Mouse (Mus musculus): ENCODE results near the gene Tubb3.
A peak's percentile ranks its signal among the peaks of the same experiment; 100 is the strongest.
"Not testable (repeated sequence)": the region's sequence is repeated elsewhere in the genome, so short reads cannot be mapped to it uniquely, and the experiment has no call there.

Tubb3 gene

GRCm38 (mm10) chr8:123433241-123433974 lies 22.2 kb downstream of the Tubb3 start:
- DNase-seq: not testable (repeated sequence)

- DNase-seq: no peak
These were observed 30.6 kb downstream of the Tubb3 start for GRCm38 (mm10) chr8:123441788-123442187.

- DNase-seq: no peak
These were observed 31.1 kb downstream of the Tubb3 start for GRCm38 (mm10) chr8:123442351-123442750.

GRCm38 (mm10) chr8:123442871-123443575 lies 31.8 kb downstream of the Tubb3 start:
- DNase-seq: peak; percentile 99

DNA sequence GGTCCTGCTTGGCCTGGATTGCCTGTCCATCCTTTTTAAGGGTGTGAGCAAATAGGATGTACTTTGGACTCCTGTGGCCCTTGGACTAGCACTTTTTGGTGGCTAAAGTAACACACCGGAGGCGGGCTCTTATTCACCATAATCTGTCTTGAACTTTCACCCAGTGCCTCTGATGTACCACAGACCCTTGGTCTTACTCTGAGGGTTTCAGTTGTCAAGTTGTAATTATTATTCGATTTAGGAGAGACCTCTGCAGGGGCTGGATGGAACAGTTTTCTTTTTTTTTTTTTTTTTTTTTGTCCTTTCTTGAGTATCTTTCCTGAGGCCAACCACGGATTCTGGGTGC lies 32.3 kb downstream of the Tubb3 start:
- no peak for DNase-seq

GRCm38 (mm10) chr8:123444131-123444530 lies 32.9 kb downstream of the Tubb3 start:
- DNase-seq: no peak

- DNase-seq: no peak
These were observed 34.8 kb downstream of the Tubb3 start for GRCm38 (mm10) chr8:123445981-123446380.

DNA sequence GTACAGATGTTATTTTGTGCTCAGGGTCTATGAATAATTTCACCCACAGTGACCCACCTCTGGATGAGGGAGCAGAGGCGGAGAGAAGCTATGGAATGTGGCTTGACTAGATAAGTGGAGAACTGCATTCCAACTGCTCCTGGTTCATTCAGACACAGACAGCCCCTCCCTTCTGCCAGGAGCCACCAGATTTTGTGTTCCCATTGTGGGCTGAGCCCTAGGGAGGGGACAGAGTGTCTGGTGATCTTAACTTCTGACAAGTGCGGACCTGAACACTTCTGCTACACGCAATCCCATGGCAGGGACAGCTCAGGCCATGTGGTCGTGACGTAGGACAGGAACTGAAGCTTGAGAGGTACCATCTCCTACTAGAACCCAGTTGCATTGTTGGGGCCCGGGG lies 35.6 kb downstream of the Tubb3 start:
- no peak for DNase-seq

- DNase-seq: no peak
These were observed 39.6 kb downstream of the Tubb3 start for GRCm38 (mm10) chr8:123450783-123451182.

- not testable (repeated sequence) for DNase-seq
These were observed 40.5 kb downstream of the Tubb3 start for GRCm38 (mm10) chr8:123451747-123452146.

DNA sequence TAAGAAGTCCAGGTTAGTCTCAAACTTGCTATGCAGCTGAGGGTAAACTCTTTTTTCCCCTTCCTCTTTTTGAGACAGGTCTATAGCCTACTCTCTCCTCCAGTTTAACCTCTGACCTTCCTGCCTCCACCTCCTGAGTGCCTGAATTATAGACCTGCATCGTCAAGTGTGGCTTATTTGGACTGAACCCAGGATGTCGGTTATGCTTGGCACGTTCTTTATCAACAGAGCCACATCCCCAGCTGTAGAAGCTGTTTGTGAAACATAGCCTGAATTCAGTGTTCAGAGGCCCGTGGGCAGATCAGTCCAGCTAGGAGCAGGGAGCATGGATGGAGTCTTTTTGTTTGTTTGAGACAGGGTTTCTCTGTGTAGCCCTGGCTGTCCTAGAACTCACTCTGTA lies 40.9 kb downstream of the Tubb3 start:
- no peak for DNase-seq

- no peak for DNase-seq
These were observed 42.1 kb downstream of the Tubb3 start for GRCm38 (mm10) chr8:123453291-123453690.

DNA sequence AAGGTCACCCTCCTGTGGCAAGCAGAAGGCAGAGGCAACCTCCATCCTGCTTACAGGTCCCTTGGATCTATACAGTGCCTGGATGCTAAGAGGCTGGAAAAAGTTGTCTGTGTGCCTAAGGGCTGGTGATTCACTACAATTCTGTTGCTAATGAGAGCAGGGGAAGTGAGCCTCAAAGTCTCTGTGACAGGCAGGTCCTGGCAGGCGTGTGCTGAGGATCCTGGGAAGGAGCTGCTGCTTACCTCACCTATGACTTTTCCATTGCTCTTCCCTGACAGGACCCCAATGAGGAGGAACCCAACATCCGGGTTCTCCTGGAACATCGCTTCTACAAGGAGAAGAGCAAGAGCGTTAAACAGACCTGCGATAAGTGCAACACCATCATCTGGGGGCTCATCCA lies 42.7 kb downstream of the Tubb3 start:
- DNase-seq: no peak

GRCm38 (mm10) chr8:123454559-123454958 lies 43.3 kb downstream of the Tubb3 start:
- DNase-seq: no peak

DNA sequence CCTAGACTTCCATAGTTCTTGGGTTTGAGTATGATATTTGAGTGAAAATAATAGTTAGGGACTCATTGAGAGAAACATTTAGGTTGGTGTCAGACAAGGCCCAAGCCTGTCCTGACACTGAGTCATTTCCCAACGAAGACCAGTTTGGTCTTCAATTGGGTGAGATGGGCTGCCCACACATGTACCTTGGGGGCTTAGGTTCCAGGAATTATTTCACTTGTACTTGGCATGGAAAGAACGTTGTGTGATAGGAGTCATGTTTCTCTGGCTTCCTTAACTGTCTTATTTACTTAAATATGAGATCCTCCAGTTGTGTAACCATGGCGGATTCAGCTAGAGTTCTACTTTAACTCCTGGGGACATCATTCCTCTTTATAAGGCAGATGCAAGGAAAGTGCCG lies 52.4 kb downstream of the Tubb3 start:
- DNase-seq: no peak

DNA sequence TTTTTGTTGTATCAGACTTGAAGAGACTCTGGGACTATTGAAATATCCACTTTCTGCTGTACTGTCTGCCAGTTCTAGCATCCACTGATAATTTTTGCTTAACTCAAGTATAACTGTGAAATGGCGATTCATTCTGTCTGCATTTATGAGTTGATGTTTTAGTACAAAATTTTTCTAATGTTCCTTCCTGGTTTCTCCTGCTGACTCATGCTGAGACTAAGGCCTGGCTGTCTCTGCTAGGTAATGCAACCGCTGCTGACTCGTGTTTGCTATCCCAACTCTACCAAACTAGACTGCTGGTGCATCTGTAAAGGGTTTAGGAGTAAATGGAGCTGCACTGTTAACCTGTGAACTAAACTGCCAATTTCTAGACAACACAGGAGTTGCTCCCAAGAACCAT lies 56.3 kb downstream of the Tubb3 start:
- no peak for DNase-seq
